Mouse (Mus musculus) MEL (cell line): ENCODE measurements at regions not wholly inside any gene's neighbourhood (a gene's known extent, or its start where the extent isn't known, plus 50 kb on each side); places are given as distances from the start of the nearest gene placed in this dataset.

ENCODE experiments used
- DNase-seq: peaks from one replicate; pipeline ENCODE4 v3.0.0; 2011; ENCODE audit warnings: low read depth, low spot score
- H3K27ac ChIP-seq: 2 replicates; pipeline ENCODE4 v1.5.1; 2012; ENCODE audit warnings: low read depth, mild to moderate bottlenecking, control low read depth, low read length, moderate library complexity; ENCODE audit not compliant: control insufficient read depth
- H3K27me3 ChIP-seq, 2 experiments: fragments of 150-350 bp in 1 of 2; sonication (generic) in 1 of 2; 2 replicates each; pipeline ENCODE4 v1.6.1; 2012; ENCODE audit warnings: low read length in 2 of 2, mild to moderate bottlenecking in 2 of 2, improper control_type of control experiment in 1 of 2, moderate library complexity in 1 of 2; ENCODE audit not compliant: insufficient read depth in 2 of 2, control insufficient read depth in 1 of 2
- H3K36me3 ChIP-seq, 2 experiments: 2 replicates each; pipeline ENCODE4 v1.6.1; 2012 to 2014; ENCODE audit warnings: low read length in 2 of 2, improper control_type of control experiment in 1 of 2, inconsistent platforms in 1 of 2, mild to moderate bottlenecking in 1 of 2; ENCODE audit not compliant: insufficient read depth in 2 of 2, control insufficient read depth in 1 of 2
- H3K4me1 ChIP-seq, 2 experiments: fragments of 150-350 bp in 1 of 2; sonication (generic) in 1 of 2; 2 replicates each; pipeline ENCODE4 v1.6.1; 2012; ENCODE audit warnings: low read length in 2 of 2, improper control_type of control experiment in 1 of 2, mild to moderate bottlenecking in 1 of 2; ENCODE audit not compliant: insufficient read depth in 2 of 2, control insufficient read depth in 1 of 2
- H3K4me3 ChIP-seq, 2 experiments: fragments of 150-350 bp in 1 of 2; sonication (generic) in 1 of 2; 2 replicates each; pipeline ENCODE4 v1.5.1; 2012; ENCODE audit warnings: low read depth in 2 of 2, low read length in 2 of 2, mild to moderate bottlenecking in 2 of 2, moderate library complexity in 2 of 2, control low read depth in 1 of 2, improper control_type of control experiment in 1 of 2; ENCODE audit not compliant: control insufficient read depth in 1 of 2, insufficient read depth in 1 of 2
- H3K79me2 ChIP-seq: 2 replicates; pipeline ENCODE4 v1.6.1; 2012; ENCODE audit warnings: mild to moderate bottlenecking, low read length, moderate library complexity; ENCODE audit not compliant: control insufficient read depth, poor library complexity, insufficient read depth
- H3K9ac ChIP-seq: 2 replicates; pipeline ENCODE4 v1.6.1; 2012; ENCODE audit warnings: low read depth, mild to moderate bottlenecking, control low read depth, low read length, moderate library complexity; ENCODE audit not compliant: control insufficient read depth, poor library complexity, severe bottlenecking
- H3K9me3 ChIP-seq: fragments of 150-350 bp; sonication (generic); replicated peaks from 2 replicates; pipeline ENCODE4 v1.6.1; 2012; ENCODE audit warnings: mild to moderate bottlenecking, low read length, improper control_type of control experiment, moderate library complexity; ENCODE audit not compliant: insufficient read depth
- BHLHE40 ChIP-seq: IDR thresholded peaks from 2 replicates; pipeline ENCODE4 v1.6.1; 2012; ENCODE audit warnings: low read depth, mild to moderate bottlenecking, inconsistent platforms, low read length, improper control_type of control experiment, borderline replicate concordance
- CHD1 ChIP-seq: IDR thresholded peaks from 2 replicates; pipeline ENCODE4 v1.6.1; 2012; ENCODE audit warnings: low read depth, mild to moderate bottlenecking, inconsistent platforms, low read length, improper control_type of control experiment
- CTCF ChIP-seq, 3 experiments: IDR thresholded peaks in 2 of 3; conservative IDR thresholded peaks in 1 of 3; 2 replicates each; pipeline ENCODE4 v1.5.1; 2011 to 2012; ENCODE audit warnings: low read length in 3 of 3, low read depth in 2 of 3, mild to moderate bottlenecking in 2 of 3, improper control_type of control experiment in 1 of 3, inconsistent platforms in 1 of 3, mixed read lengths in 1 of 3, moderate library complexity in 1 of 3; ENCODE audit not compliant: control insufficient read depth in 1 of 3, insufficient read depth in 1 of 3, poor library complexity in 1 of 3, severe bottlenecking in 1 of 3
- E2F4 ChIP-seq: IDR thresholded peaks from 2 replicates; pipeline ENCODE4 v1.6.1; 2011; ENCODE audit warnings: low read depth, low read length, improper control_type of control experiment, borderline replicate concordance
- EP300 ChIP-seq, 2 experiments: IDR thresholded peaks; 2 replicates each; pipeline ENCODE4 v1.6.1; 2011; ENCODE audit warnings: improper control_type of control experiment in 2 of 2, low read length in 2 of 2, low read depth in 1 of 2, mild to moderate bottlenecking in 1 of 2
- ETS1 ChIP-seq: IDR thresholded peaks from 2 replicates; pipeline ENCODE4 v1.6.1; 2012; ENCODE audit warnings: low read depth, mild to moderate bottlenecking, inconsistent platforms, low read length, improper control_type of control experiment, moderate library complexity
- GABPA ChIP-seq: IDR thresholded peaks from 2 replicates; pipeline ENCODE4 v1.6.1; 2012; ENCODE audit warnings: low read depth, mild to moderate bottlenecking, inconsistent platforms, low read length, improper control_type of control experiment, moderate library complexity
- HCFC1 ChIP-seq: IDR thresholded peaks from 2 replicates; pipeline ENCODE4 v1.6.1; 2012; ENCODE audit warnings: low read depth, mild to moderate bottlenecking, inconsistent platforms, low read length, improper control_type of control experiment, moderate library complexity
- JUND ChIP-seq: IDR thresholded peaks from 2 replicates; pipeline ENCODE4 v1.6.1; 2011; ENCODE audit warnings: low read depth, mild to moderate bottlenecking, improper control_type of control experiment, low read length
- KAT2A ChIP-seq: conservative IDR thresholded peaks from 2 replicates; pipeline ENCODE4 v1.6.1; 2012; ENCODE audit warnings: low read depth, low read length, improper control_type of control experiment, inconsistent platforms
- MAFK ChIP-seq: IDR thresholded peaks from 2 replicates; pipeline ENCODE4 v1.6.1; 2011; ENCODE audit warnings: low read depth, mild to moderate bottlenecking, low read length, improper control_type of control experiment, borderline replicate concordance
- NELFE ChIP-seq: IDR thresholded peaks from 2 replicates; pipeline ENCODE4 v1.6.1; 2011; ENCODE audit warnings: low read depth, low read length, improper control_type of control experiment
- POLR2A ChIP-seq, 2 experiments: IDR thresholded peaks; 2 replicates each; pipeline ENCODE4 v1.6.1; 2011 to 2012; ENCODE audit warnings: low read length in 2 of 2, mild to moderate bottlenecking in 2 of 2, control low read depth in 1 of 2, improper control_type of control experiment in 1 of 2, low read depth in 1 of 2, moderate library complexity in 1 of 2; ENCODE audit not compliant: control insufficient read depth in 1 of 2, insufficient read depth in 1 of 2, poor library complexity in 1 of 2
- POLR2AphosphoS2 ChIP-seq: IDR thresholded peaks from 2 replicates; pipeline ENCODE4 v1.6.1; 2011; ENCODE audit warnings: low read length, improper control_type of control experiment
- RAD21 ChIP-seq: IDR thresholded peaks from 2 replicates; pipeline ENCODE4 v1.6.1; 2011; ENCODE audit warnings: mild to moderate bottlenecking, low read depth, low read length, improper control_type of control experiment
- RCOR1 ChIP-seq: IDR thresholded peaks from 2 replicates; pipeline ENCODE4 v1.6.1; 2012; ENCODE audit warnings: low read depth, mild to moderate bottlenecking, inconsistent platforms, low read length, improper control_type of control experiment
- SIN3A ChIP-seq: IDR thresholded peaks from 2 replicates; pipeline ENCODE4 v1.6.1; 2012; ENCODE audit warnings: low read length, improper control_type of control experiment, inconsistent platforms
- SMC3 ChIP-seq: IDR thresholded peaks from 2 replicates; pipeline ENCODE4 v1.6.1; 2011; ENCODE audit warnings: low read depth, low read length, improper control_type of control experiment
- TCF12 ChIP-seq: IDR thresholded peaks from 2 replicates; pipeline ENCODE4 v1.6.1; 2014; ENCODE audit warnings: low read depth, mild to moderate bottlenecking, inconsistent platforms, low read length, improper control_type of control experiment, moderate library complexity
- USF1 ChIP-seq: IDR thresholded peaks from 2 replicates; pipeline ENCODE4 v1.6.1; 2014; ENCODE audit warnings: low read depth, mild to moderate bottlenecking, inconsistent platforms, low read length, improper control_type of control experiment, moderate library complexity
- USF2 ChIP-seq, 2 experiments: IDR thresholded peaks; 2 replicates each; pipeline ENCODE4 v1.6.1; 2011 to 2012; ENCODE audit warnings: improper control_type of control experiment in 2 of 2, low read length in 2 of 2, borderline replicate concordance in 1 of 2, inconsistent platforms in 1 of 2, low read depth in 1 of 2, mild to moderate bottlenecking in 1 of 2; ENCODE audit not compliant: insufficient read depth in 1 of 2
- ZKSCAN1 ChIP-seq: IDR thresholded peaks from 2 replicates; pipeline ENCODE4 v1.6.1; 2012; ENCODE audit warnings: low read depth, mild to moderate bottlenecking, inconsistent platforms, low read length, improper control_type of control experiment, moderate library complexity
- ZMIZ1 ChIP-seq: IDR thresholded peaks from 2 replicates; pipeline ENCODE4 v1.6.1; 2012; ENCODE audit warnings: low read depth, mild to moderate bottlenecking, inconsistent platforms, low read length, improper control_type of control experiment, moderate library complexity
- ZNF384 ChIP-seq: IDR thresholded peaks from 2 replicates; pipeline ENCODE4 v1.6.1; 2012; ENCODE audit warnings: low read depth, mild to moderate bottlenecking, inconsistent platforms, low read length, improper control_type of control experiment

DNA sequence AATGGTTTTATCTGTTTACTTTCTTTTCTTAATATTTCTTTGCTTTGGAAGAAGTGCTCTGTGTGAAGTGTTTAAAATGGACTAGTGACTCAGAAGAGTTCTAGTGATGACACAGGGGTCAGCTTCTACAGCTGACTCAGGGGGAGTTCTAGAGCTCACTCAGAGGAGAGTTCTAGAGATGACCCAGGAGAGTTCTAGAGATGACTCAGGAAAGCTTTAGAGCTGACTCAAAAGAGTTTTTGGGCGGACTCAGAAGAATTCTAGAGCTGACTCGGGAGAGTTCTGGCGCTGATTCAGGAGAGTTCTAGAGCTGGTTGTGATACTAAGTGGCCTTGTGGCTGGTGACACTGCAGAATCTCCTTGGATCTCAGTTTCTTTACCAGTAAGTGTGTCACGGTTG lies 593.8 kb downstream of the Bcl11a start:
- Histone ChIP-seq H3K4me3 (no peak overlapping the region), H3K9me3 (no peaks in the 10 kb centered on the region), H3K27me3 (no peaks in the 10 kb centered on the region), H3K27ac (no peak overlapping the region), H3K4me1 (no peaks in the 10 kb centered on the region)
- no peak for DNase-seq
- TF ChIP-seq NELFE (no peak), KAT2A (no peak), JUND (no peak), ZKSCAN1 (no peak), POLR2A (IDR thresholded peaks at IDR 0.05; ENCODE audit: control insufficient read depth in 1 of 2, insufficient read depth in 1 of 2, low read depth in 1 of 2, low read length in 2 of 2, poor library complexity in 1 of 2) (no peak), BHLHE40 (no peak), SIN3A (no peak), USF2 (IDR thresholded peaks at IDR 0.05; ENCODE audit: borderline replicate concordance in 1 of 2, insufficient read depth in 1 of 2, low read depth in 1 of 2, low read length in 2 of 2) (no peak), POLR2AphosphoS2 (no peak), HCFC1 (no peak), RAD21 (no peak), GABPA (no peak), EP300 (IDR thresholded peaks at IDR 0.05; ENCODE audit: low read depth in 1 of 2, low read length in 2 of 2) (no peak), CTCF (IDR thresholded peaks at IDR 0.05 in 2 of 3, conservative IDR thresholded peaks at IDR 0.05 in 1 of 3; ENCODE audit: control insufficient read depth in 1 of 3, insufficient read depth in 1 of 3, low read depth in 2 of 3, low read length in 3 of 3, poor library complexity in 1 of 3, severe bottlenecking in 1 of 3) (no peak), CHD1 (no peak)
- TF ChIP-seq, all 39 proteins: peak for 0
- Histone ChIP-seq H3K79me2 (no peaks in the 10 kb centered on the region), H3K9ac (no peak overlapping the region), H3K36me3 (no peaks in the 10 kb centered on the region)

DNA sequence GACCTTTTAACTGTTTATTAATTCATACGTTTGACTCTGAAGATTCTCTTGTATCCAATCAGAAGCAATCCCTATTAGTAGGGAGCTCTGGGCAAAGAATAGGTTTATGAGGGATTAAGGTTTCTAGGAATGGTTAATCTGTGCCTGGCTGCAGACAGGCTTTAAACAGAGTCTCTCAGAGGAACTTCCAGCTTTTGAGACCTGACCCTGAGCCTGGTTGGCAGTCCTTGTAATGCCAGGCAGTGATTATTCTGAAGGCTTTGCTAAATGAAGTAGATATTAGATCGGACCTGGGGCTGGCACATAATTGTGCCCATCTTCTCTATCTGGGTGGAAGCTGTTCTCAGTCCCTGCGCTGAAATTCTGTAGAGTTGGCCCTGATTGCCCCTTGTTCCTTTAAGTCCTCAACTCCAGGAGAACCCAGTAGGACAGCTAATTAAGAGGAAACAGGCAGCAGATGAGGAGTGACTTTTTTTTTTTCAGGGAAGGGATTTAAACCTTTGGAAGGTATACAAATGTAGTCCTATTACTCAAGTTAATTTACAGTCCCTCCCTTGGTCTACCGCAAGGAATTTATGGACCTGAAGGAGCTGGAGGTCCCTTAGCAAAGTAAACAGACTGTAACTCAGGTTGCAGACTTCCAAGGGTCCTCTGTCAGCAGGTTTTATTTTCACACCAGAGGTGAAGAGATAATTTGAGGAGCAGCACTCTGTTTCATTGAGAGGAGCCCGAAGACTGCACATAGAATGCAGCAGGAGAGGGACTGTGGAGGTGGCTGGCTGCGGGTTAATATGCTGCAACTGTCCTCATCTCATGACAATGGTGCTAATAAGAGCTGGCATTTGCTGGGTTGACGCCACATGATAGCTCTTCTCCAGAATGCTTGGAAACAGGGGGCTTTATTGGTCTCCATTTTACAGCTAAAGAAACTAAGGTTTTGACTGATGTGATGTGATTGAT lies 595.7 kb downstream of the Bcl11a start:
- Histone ChIP-seq H3K9me3 (no peaks in the 10 kb centered on the region), H3K4me1 (no peaks in the 10 kb centered on the region), H3K9ac (no peak overlapping the region), H3K79me2 (no peaks in the 10 kb centered on the region), H3K36me3 (no peaks in the 10 kb centered on the region), H3K27me3 (no peaks in the 10 kb centered on the region), H3K27ac (no peak overlapping the region), H3K4me3 (no peak overlapping the region)
- TF ChIP-seq MAFK (no peak), GABPA (no peak), SMC3 (no peak), ETS1 (no peak), POLR2AphosphoS2 (no peak), SIN3A (no peak), RAD21 (no peak), CTCF (IDR thresholded peaks at IDR 0.05 in 2 of 3, conservative IDR thresholded peaks at IDR 0.05 in 1 of 3; ENCODE audit: control insufficient read depth in 1 of 3, insufficient read depth in 1 of 3, low read depth in 2 of 3, low read length in 3 of 3, poor library complexity in 1 of 3, severe bottlenecking in 1 of 3) (no peak), USF1 (no peak), TCF12 (no peak), E2F4 (no peak), ZNF384 (no peak), ZMIZ1 (no peak), NELFE (no peak), RCOR1 (no peak)
- DNase-seq: no peak
